Mouse (Mus musculus): ENCODE measurements at regions not wholly inside any gene's neighbourhood (a gene's known extent, or its start where the extent isn't known, plus 50 kb on each side); places are given as distances from the start of the nearest gene placed in this dataset.

DNA sequence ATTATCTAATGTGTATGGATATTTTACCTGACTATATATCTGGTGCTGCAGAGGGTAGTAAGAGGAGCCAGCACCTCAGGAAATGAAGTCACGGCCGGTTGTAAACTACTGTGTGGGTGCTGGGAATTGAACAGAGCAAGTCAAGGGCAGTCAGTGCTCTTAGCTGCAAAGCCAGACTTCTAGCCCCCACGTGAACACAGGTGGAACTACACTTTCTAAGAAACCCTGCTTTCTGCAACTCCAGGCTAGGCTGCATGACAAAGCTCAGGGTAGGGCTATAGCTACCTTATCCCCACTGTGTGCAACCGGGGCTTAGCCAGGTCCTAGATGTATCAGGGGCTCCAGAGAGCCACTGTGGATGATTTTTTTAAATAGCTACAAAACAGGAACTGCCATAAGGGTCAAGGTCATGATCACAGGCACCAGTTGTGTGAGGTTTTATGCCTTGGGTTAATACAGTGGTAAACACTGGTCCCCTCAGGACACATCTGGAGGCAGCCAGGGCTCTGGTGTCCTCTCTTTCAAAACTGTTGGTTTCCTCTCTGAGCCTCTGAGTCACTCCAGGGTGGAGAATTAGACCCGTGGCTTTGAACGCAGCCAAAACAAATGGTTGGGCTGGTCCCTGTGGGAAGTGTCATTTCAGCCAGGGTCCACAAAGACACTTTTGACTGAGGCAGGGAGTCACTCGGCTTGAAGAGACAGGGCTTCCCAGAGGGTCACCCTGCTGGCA is 76.5 kb downstream of the Gm26897 start:
- Histone ChIP-seq H3K4me3 (no peak overlapping the region), H3K9me3 (no peaks in the 10 kb centered on the region), H3K27me3 (peaks cover 47% of the 10 kb centered on the region), H3K27ac (no peak overlapping the region), H3K4me2 (replicated peaks) (no peak overlapping the region), H3K4me1 (peaks cover 44% of the 10 kb centered on the region), H3K9ac (no peak overlapping the region), H3K36me3 (no peaks in the 10 kb centered on the region)
- 28% methylated on average over 7 of the region's 7 CpGs for WGBS
- ATAC-seq (ENCODE audit: low FRiP score, low read depth): no peak

GRCm38 (mm10) chr5:111812581-111812980 is 78.9 kb downstream of the Gm26897 start:
- Histone ChIP-seq H3K27me3 (peaks cover 68% of the 10 kb centered on the region), H3K9ac (no peak overlapping the region), H3K27ac (no peak overlapping the region), H3K36me3 (no peaks in the 10 kb centered on the region), H3K4me1 (peaks cover 23% of the 10 kb centered on the region), H3K4me3 (no peak overlapping the region), H3K9me3 (no peaks in the 10 kb centered on the region), H3K4me2 (replicated peaks) (no peak overlapping the region)
- WGBS: 62% methylated on average over 6 of the region's 7 CpGs
- ATAC-seq (ENCODE audit: low FRiP score, low read depth): no peak

- Histone ChIP-seq H3K36me3 (no peaks in the 10 kb centered on the region), H3K4me1 (peaks cover 17% of the 10 kb centered on the region), H3K9ac (no peak overlapping the region), H3K9me3 (no peaks in the 10 kb centered on the region), H3K4me3 (no peak overlapping the region), H3K4me2 (replicated peaks) (no peak overlapping the region), H3K27me3 (peaks cover 73% of the 10 kb centered on the region), H3K27ac (no peak overlapping the region)
- ATAC-seq (ENCODE audit: low FRiP score, low read depth): no peak
- WGBS: 69% methylated on average over 6 of the region's 6 CpGs
Measured at GRCm38 (mm10) chr5:111813090-111813753, 79.5 kb downstream of the Gm26897 start.

- Histone ChIP-seq H3K27ac (no peak overlapping the region), H3K9ac (no peak overlapping the region), H3K4me1 (peaks cover 9% of the 10 kb centered on the region), H3K4me2 (replicated peaks) (no peak overlapping the region), H3K9me3 (no peaks in the 10 kb centered on the region), H3K27me3 (peaks cover 76% of the 10 kb centered on the region), H3K4me3 (no peak overlapping the region), H3K36me3 (no peaks in the 10 kb centered on the region)
- ATAC-seq (ENCODE audit: low FRiP score, low read depth): no peak
- WGBS: 82% methylated on average over 20 of the region's 20 CpGs
Measured at GRCm38 (mm10) chr5:111814893-111815760, 81.4 kb downstream of the Gm26897 start.

DNA sequence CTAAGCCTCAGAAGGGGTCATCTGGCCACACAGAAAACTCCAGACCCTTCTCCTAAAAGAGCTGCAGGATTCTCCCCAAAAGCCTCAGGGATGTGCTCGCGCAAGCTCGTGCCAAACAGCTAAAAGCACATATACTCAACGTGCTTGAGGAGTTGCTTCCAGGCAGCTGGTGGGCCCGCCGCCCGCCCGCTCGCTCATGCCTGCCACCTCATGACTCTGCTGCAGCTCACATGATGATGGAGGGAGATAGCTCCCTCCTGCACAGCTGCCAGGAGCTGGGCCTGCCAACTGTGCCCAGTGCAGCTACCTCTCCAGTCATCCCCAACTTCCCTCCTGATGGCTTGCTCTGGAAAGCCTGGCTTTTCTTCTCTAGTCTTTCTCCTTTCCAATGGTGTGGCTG is 87.2 kb downstream of the Gm26897 start:
- WGBS: 92% methylated on average over 9 of the region's 9 CpGs

GRCm38 (mm10) chr5:111822882-111823281 is 89.2 kb downstream of the Gm26897 start:
- no peak overlapping the region for H3K4me3 ChIP-seq
- no peak overlapping the region for H3K9ac ChIP-seq
- ATAC-seq (ENCODE audit: low FRiP score, low read depth): no peak
- peaks cover 73% of the 10 kb centered on the region for H3K27me3 ChIP-seq
- no peaks in the 10 kb centered on the region for H3K36me3 ChIP-seq
- peaks cover 14% of the 10 kb centered on the region for H3K4me1 ChIP-seq
- no peak overlapping the region for H3K27ac ChIP-seq
- no peaks in the 10 kb centered on the region for H3K9me3 ChIP-seq
- no peak overlapping the region for H3K4me2 ChIP-seq (replicated peaks)

More for the DNA sequence above, 87.2 kb downstream of the Gm26897 start:
- Histone ChIP-seq H3K27me3 (peaks cover 80% of the 10 kb centered on the region), H3K4me1 (peaks cover 14% of the 10 kb centered on the region), H3K9me3 (no peaks in the 10 kb centered on the region), H3K9ac (no peak overlapping the region), H3K4me2 (replicated peaks) (no peak overlapping the region), H3K36me3 (no peaks in the 10 kb centered on the region), H3K4me3 (no peak overlapping the region), H3K27ac (no peak overlapping the region)
- ATAC-seq (ENCODE audit: low FRiP score, low read depth): no peak

DNA sequence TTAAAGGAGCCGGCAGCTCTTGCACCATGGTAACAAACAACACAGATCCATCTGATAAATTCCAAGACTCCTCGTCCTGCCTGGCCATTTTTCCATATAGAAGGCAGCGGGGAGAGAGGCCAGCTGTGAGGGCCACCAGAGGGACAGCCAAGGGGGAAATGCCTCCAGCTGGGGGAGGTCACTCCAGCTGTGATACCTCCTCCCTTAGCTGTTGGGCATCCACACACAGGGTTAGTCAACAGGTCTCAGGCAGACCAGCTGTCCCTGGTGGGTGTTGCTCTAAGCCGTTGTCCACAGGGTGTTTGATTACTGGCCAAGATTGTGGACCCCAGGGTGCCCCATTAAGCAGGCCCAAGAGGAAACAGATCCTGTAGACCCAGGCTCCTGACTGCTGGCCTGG is 89.7 kb downstream of the Gm26897 start:
- Histone ChIP-seq H3K9me3 (no peaks in the 10 kb centered on the region), H3K36me3 (no peaks in the 10 kb centered on the region), H3K4me3 (no peak overlapping the region), H3K27ac (no peak overlapping the region), H3K27me3 (peaks cover 77% of the 10 kb centered on the region), H3K9ac (no peak overlapping the region), H3K4me2 (replicated peaks) (no peak overlapping the region), H3K4me1 (peaks cover 14% of the 10 kb centered on the region)
- WGBS: 18% methylated on average over 4 of the region's 4 CpGs
- ATAC-seq (ENCODE audit: low FRiP score, low read depth): no peak

DNA sequence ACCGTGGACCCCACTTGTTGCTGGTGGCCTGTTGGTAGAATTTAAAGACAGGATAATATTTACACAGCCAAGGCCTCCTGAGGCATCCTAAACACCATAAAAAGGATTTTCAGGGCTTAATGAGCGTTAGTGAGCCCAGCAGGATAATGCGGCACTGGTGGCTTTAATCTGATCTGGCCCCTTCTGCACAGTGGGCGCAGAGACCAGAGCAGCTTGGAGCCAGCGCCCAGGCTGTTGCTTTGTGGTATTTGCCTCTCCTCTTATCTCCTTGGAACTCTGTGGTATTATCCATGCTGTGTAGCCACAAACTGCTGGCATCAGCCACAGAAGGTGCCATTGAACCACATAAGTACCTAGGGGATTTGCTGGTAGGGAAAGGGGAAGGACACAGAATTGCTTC is 90.1 kb downstream of the Gm26897 start:
- peaks cover 14% of the 10 kb centered on the region for H3K4me1 ChIP-seq
- H3K36me3 ChIP-seq: no peaks in the 10 kb centered on the region
- H3K27ac ChIP-seq: no peak overlapping the region
- 22% methylated on average over 5 of the region's 5 CpGs for WGBS
- H3K9ac ChIP-seq: no peak overlapping the region
- ATAC-seq (ENCODE audit: low FRiP score, low read depth): no peak
- peaks cover 79% of the 10 kb centered on the region for H3K27me3 ChIP-seq
- no peak overlapping the region for H3K4me2 ChIP-seq (replicated peaks)
- no peaks in the 10 kb centered on the region for H3K9me3 ChIP-seq
- H3K4me3 ChIP-seq: no peak overlapping the region

DNA sequence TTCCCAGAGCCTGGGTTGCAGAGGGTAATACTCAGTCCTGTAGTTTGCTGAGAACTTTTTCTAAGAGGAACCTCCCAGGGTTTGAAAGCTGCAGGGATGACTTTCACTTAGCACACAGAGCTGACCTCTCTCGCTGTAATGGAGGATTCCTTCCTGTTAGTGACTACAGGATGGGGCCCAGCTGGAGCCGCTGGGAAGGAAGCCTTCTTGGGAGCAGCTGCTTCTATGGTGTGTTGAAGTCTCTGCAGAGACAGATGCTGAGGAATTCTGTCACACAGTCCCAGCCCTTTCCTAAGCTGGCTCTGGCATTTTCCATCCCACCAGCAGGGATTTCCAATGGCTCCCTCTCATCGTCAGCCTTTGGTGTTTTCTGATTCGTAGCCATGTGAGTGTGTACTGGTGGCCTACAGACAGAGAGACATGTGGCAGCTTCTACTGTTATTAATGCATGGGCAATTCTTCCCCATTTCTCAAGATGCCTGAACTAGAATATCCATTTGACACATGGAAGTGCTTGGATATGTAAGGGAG is 90.9 kb downstream of the Gm26897 start:
- no peak overlapping the region for H3K27ac ChIP-seq
- no peaks in the 10 kb centered on the region for H3K36me3 ChIP-seq
- H3K4me3 ChIP-seq: no peak overlapping the region
- peaks cover 14% of the 10 kb centered on the region for H3K4me1 ChIP-seq
- 63% methylated on average over 4 of the region's 4 CpGs for WGBS
- no peak overlapping the region for H3K4me2 ChIP-seq (replicated peaks)
- peaks cover 80% of the 10 kb centered on the region for H3K27me3 ChIP-seq
- H3K9me3 ChIP-seq: no peaks in the 10 kb centered on the region
- no peak overlapping the region for H3K9ac ChIP-seq
- no peak for ATAC-seq (ENCODE audit: low FRiP score, low read depth)

GRCm38 (mm10) chr5:111829891-111830290 is 96.2 kb downstream of the Gm26897 start:
- Histone ChIP-seq H3K27ac (no peak overlapping the region), H3K4me2 (replicated peaks) (no peak overlapping the region), H3K27me3 (peaks cover 59% of the 10 kb centered on the region), H3K4me3 (no peak overlapping the region), H3K4me1 (no peaks in the 10 kb centered on the region), H3K36me3 (no peaks in the 10 kb centered on the region), H3K9ac (no peak overlapping the region), H3K9me3 (no peaks in the 10 kb centered on the region)
- no peak for ATAC-seq (ENCODE audit: low FRiP score, low read depth)
- 70% methylated on average over 6 of the region's 6 CpGs for WGBS

- no peak overlapping the region for H3K9ac ChIP-seq
- no peak overlapping the region for H3K4me3 ChIP-seq
- 48% methylated on average over 17 of the region's 17 CpGs for WGBS
- no peaks in the 10 kb centered on the region for H3K9me3 ChIP-seq
- H3K36me3 ChIP-seq: no peaks in the 10 kb centered on the region
- H3K27me3 ChIP-seq: peaks cover 79% of the 10 kb centered on the region
- ATAC-seq (ENCODE audit: low FRiP score, low read depth): no peak
- no peak overlapping the region for H3K4me2 ChIP-seq (replicated peaks)
- H3K27ac ChIP-seq: no peak overlapping the region
- H3K4me1 ChIP-seq: peaks cover 12% of the 10 kb centered on the region
Measured at GRCm38 (mm10) chr5:111835737-111836667, 102.3 kb downstream of the Gm26897 start.
